ENCODE assay signal across 18 mouse cellular contexts in the genomic region with DNA sequence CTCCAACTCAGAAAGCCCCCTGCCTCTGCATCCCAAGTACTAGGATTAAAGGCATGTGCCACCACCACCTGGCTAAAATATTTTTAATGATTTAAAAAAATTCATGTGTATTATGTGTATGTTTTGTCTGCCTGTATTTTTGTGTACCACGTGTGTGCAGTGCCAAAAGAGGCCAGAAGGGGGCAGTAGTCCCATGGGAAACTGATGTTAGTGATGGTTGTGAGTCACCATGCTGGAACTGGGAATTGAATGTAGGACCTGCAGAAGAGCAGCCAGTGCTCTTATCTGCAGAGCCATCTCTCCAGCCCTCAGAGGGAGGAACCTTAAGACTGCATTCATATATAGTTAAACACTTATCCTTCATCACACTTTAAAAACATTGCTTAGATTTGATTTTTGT. TPM values are rescaled to one million over a fixed set of nuclear protein-coding genes. Genes with fewer than 3 reads are reported as not detected.
A peak's percentile ranks its signal among the peaks of the same experiment; 100 is the strongest.
DNase-seq lines count a peak whose midpoint lies in the region; ATAC-seq and TF ChIP-seq lines count a peak whose summit lies in the region.
"Had no signal": no experiment of that assay in that cellular context is flagged by ENCODE, and none has a peak within 500 bp of the region (broad histone marks: within the 10 kb centered on the region; RNA-seq: fewer than 3 reads in every experiment).

No protein-coding gene starts in this region.

- no peak overlapping the region for H3K27ac ChIP-seq in layer of hippocampus, adult 2 months
- no peak overlapping the region for H3K27ac ChIP-seq in bone marrow macrophage, adult 2 months (ENCODE audit: insufficient read depth, low read depth, low read length)
- H3K27ac ChIP-seq: liver, embryonic 13.5 days had no signal

- TF ChIP-seq CTCF in layer of hippocampus, adult 2 months (conservative IDR thresholded peaks at IDR 0.05): peak; percentile 59
- TF ChIP-seq CTCF in bone marrow macrophage, adult 2 months (IDR thresholded peaks at IDR 0.05; ENCODE audit: low read depth, low read length): peak; percentile 61

- peak; percentile 40 for DNase-seq in CD4-positive, CD25-positive, alpha-beta regulatory T cell, adult 2 months (ENCODE audit: low read depth, low spot score)
- DNase-seq in layer of hippocampus, adult 2 months (ENCODE audit: low spot score in 2 of 2): no peak
- no peak for DNase-seq in layer of hippocampus, adult 18-20 months (ENCODE audit: low spot score in 2 of 2)
- DNase-seq in A20 (ENCODE audit: low read depth, low spot score): peak; percentile 38
- no peak for DNase-seq in adrenal gland, adult (ENCODE audit: inconsistent age in 2 of 2, low spot score in 1 of 2)
- DNase-seq in layer of hippocampus, postnatal 25 days (ENCODE audit: extremely low spot score in 1 of 2, low spot score in 1 of 2): no peak
- DNase-seq: adrenal gland, postnatal 14 days; cerebellum, adult 11-12 months; kidney, postnatal 36 days; liver, embryonic 13.5 days; right cerebral cortex, postnatal 14 days; thymus, postnatal 36 days had no signal

- no peak for TF ChIP-seq POLR2A in bone marrow macrophage, adult 2 months (IDR thresholded peaks at IDR 0.05; ENCODE audit: borderline replicate concordance, low read depth, low read length)

- no peak overlapping the region for H3K4me3 ChIP-seq in layer of hippocampus, adult 2 months
- no peak overlapping the region for H3K4me3 ChIP-seq in bone marrow macrophage, adult 2 months (ENCODE audit: insufficient read depth, low read length)
- H3K4me3 ChIP-seq: liver, embryonic 13.5 days had no signal

- peaks cover 25% of the 10 kb centered on the region for H3K4me1 ChIP-seq in bone marrow macrophage, adult 2 months (ENCODE audit: control insufficient read depth, insufficient read depth, low read length)

- ATAC-seq in CD4-positive, CD25-positive, alpha-beta regulatory T cell, adult 4 months: no peak

RNA-seq across cellular contexts. Expression of a gene that starts 3.6 kb away (rescaled TPM):
- 1 to 10 TPM; 1.6 to 3.5 TPM for polyA plus RNA-seq in CD4-positive, CD25-positive, alpha-beta regulatory T cell, adult 4 months (2017; shearing (Covaris generic))
- 10 to 100 TPM; 11.7 to 12.3 TPM for total RNA-seq in layer of hippocampus, adult 2 months (2021)
- 10 to 100 TPM; 10.9 to 11.7 TPM for total RNA-seq in layer of hippocampus, adult 18-20 months (2021)
- 9.1 and 9.7 TPM in 2 replicates for polyA plus RNA-seq in bone marrow macrophage, adult 2 months (2012; ENCODE audit: insufficient read depth, insufficient read length, missing spikeins)
- total RNA-seq in layer of hippocampus, postnatal 25 days (2021): 10 to 100 TPM; 10.6 to 11.2 TPM

RNA-seq across cellular contexts. Expression of a gene that starts 35.7 kb away (rescaled TPM):
- polyA plus RNA-seq in CD4-positive, CD25-positive, alpha-beta regulatory T cell, adult 4 months (2017; shearing (Covaris generic)): 1 to 10 TPM in 1 of 2 experiments, under 1 TPM in 1; 0.63 to 1.3 TPM
- total RNA-seq in layer of hippocampus, adult 2 months (2021): 10 to 100 TPM; 39.2 to 45.4 TPM
- 10 to 100 TPM; 36.1 to 38.8 TPM for total RNA-seq in layer of hippocampus, adult 18-20 months (2021)
- 1.5 and 2.0 TPM in 2 replicates for polyA plus RNA-seq in bone marrow macrophage, adult 2 months (2012; ENCODE audit: insufficient read depth, insufficient read length, missing spikeins)
- total RNA-seq in layer of hippocampus, postnatal 25 days (2021): 10 to 100 TPM; 39.5 to 40.8 TPM
- total RNA-seq: granulocyte monocyte progenitor cell, adult 5-6 weeks had no signal

RNA-seq across cellular contexts. Expression of a gene that starts 37.0 kb away (rescaled TPM):
- not detected for polyA plus RNA-seq in CD4-positive, CD25-positive, alpha-beta regulatory T cell, adult 4 months (2017; shearing (Covaris generic))
- 10 to 100 TPM; 59.6 to 69.2 TPM for total RNA-seq in layer of hippocampus, adult 2 months (2021)
- 10 to 100 TPM; 52.7 to 53.9 TPM for total RNA-seq in layer of hippocampus, adult 18-20 months (2021)
- polyA plus RNA-seq in bone marrow macrophage, adult 2 months (2012; ENCODE audit: insufficient read depth, insufficient read length, missing spikeins): not detected in 2 replicates
- total RNA-seq in layer of hippocampus, postnatal 25 days (2021): 10 to 100 TPM; 57.9 to 64.0 TPM
- total RNA-seq: granulocyte monocyte progenitor cell, adult 5-6 weeks had no signal

RNA-seq across cellular contexts. Expression of a gene that starts 39.9 kb away (rescaled TPM):
- not detected for polyA plus RNA-seq in CD4-positive, CD25-positive, alpha-beta regulatory T cell, adult 4 months (2017; shearing (Covaris generic))
- total RNA-seq in layer of hippocampus, adult 2 months (2021): not detected
- not detected for total RNA-seq in layer of hippocampus, adult 18-20 months (2021)
- 0.99 and 1.2 TPM in 2 replicates for polyA plus RNA-seq in bone marrow macrophage, adult 2 months (2012; ENCODE audit: insufficient read depth, insufficient read length, missing spikeins)
- not detected for total RNA-seq in layer of hippocampus, postnatal 25 days (2021)
- total RNA-seq: adrenal gland, postnatal 14 days; granulocyte monocyte progenitor cell, adult 5-6 weeks; left cerebral cortex, adult 8-10 months had no signal
- polyA plus RNA-seq: liver, embryonic 13.5 days had no signal

RNA-seq across cellular contexts. Expression of a gene that starts 41.4 kb away (rescaled TPM):
- not detected for polyA plus RNA-seq in CD4-positive, CD25-positive, alpha-beta regulatory T cell, adult 4 months (2017; shearing (Covaris generic))
- total RNA-seq in layer of hippocampus, adult 2 months (2021): 1 to 10 TPM; 4.5 to 4.7 TPM
- total RNA-seq in layer of hippocampus, adult 18-20 months (2021): 1 to 10 TPM; 5.3 to 5.7 TPM
- not detected in 2 replicates for polyA plus RNA-seq in bone marrow macrophage, adult 2 months (2012; ENCODE audit: insufficient read depth, insufficient read length, missing spikeins)
- total RNA-seq in layer of hippocampus, postnatal 25 days (2021): 1 to 10 TPM; 5.0 to 5.5 TPM
- total RNA-seq: adrenal gland, postnatal 14 days; granulocyte monocyte progenitor cell, adult 5-6 weeks had no signal
- polyA plus RNA-seq: heart, embryonic 16.5 days; intestine, embryonic 14.5 days had no signal

Comparison
In these comparisons a context has a peak if more than half of its experiments do, and no peak if none do; other contexts are left out.
1. DNase-seq: peak in CD4-positive, CD25-positive, alpha-beta regulatory T cell, adult 2 months (single experiment) and A20 (single experiment); none in layer of hippocampus, adult 2 months (0 of 2), layer of hippocampus, adult 18-20 months (0 of 2), adrenal gland, adult (0 of 2) and layer of hippocampus, postnatal 25 days (0 of 2).